Mouse (Mus musculus): ENCODE measurements around the gene Rad9b.

- no peak for TF ChIP-seq POLR2A (IDR thresholded peaks at IDR 0.05; ENCODE audit: low read depth, low read length)
- TF ChIP-seq CTCF (IDR thresholded peaks at IDR 0.05; ENCODE audit: borderline replicate concordance, insufficient read depth, low read length) = no peak
Observed at GRCm38 (mm10) chr5:122323523-122323922, 30.5 kb downstream of the Rad9b start.

All from embryonic fibroblast, embryonic 13.5 days (primary cell).